Mouse (Mus musculus) gonadal fat pad, adult 2 months (tissue): ENCODE measurements around the gene Ssh1. TPM values are rescaled to one million over a fixed set of nuclear protein-coding genes. Genes with fewer than 3 reads are reported as not detected.

Experiments used
- DNase-seq: peaks from one replicate; pipeline ENCODE4 v3.0.0-alpha.2; 2012; ENCODE audit warnings: low read depth
- polyA plus RNA-seq: library from polyadenylated mRNA; depleted of rRNA; stranded (reverse); fragments of >200 nt; gene quantifications from 2 replicates; pipeline ENCODE4 v1.2.3, GENCODE M21; 2012

Gene Ssh1
- polyA plus RNA-seq, 1 experiment = 11.9 TPM

GRCm38 (mm10) chr5:113930648-113931609 is 62.8 kb downstream of the Ssh1 start:
- DNase-seq = no peak

- no peak for DNase-seq
Observed at GRCm38 (mm10) chr5:113929950-113930647, 63.6 kb downstream of the Ssh1 start.

- no peak for DNase-seq
Observed at GRCm38 (mm10) chr5:113929526-113929925, 64.2 kb downstream of the Ssh1 start.

GRCm38 (mm10) chr5:113924608-113925007 is 69.1 kb downstream of the Ssh1 start:
- no peak for DNase-seq

- DNase-seq = no peak
Observed at GRCm38 (mm10) chr5:113921310-113922166, 72.2 kb downstream of the Ssh1 start.

GRCm38 (mm10) chr5:113919060-113919459 is 74.6 kb downstream of the Ssh1 start:
- no peak for DNase-seq

GRCm38 (mm10) chr5:113918654-113919053 is 75.0 kb downstream of the Ssh1 start:
- DNase-seq = no peak

- no peak for DNase-seq
Observed at GRCm38 (mm10) chr5:113910705-113911104, 83.0 kb downstream of the Ssh1 start.

GRCm38 (mm10) chr5:113910065-113910701 is 83.5 kb downstream of the Ssh1 start:
- no peak for DNase-seq

GRCm38 (mm10) chr5:113908592-113909441 is 84.9 kb downstream of the Ssh1 start, which contains the start of gene Coro1c:
Gene Coro1c (minus strand): TSS chr5:113908758.
- DNase-seq = no peak

GRCm38 (mm10) chr5:113907786-113908567 is 85.7 kb downstream of the Ssh1 start:
- no peak for DNase-seq

- DNase-seq = no peak
Observed at GRCm38 (mm10) chr5:113906958-113907735, 86.5 kb downstream of the Ssh1 start.

- no peak for DNase-seq
Observed at GRCm38 (mm10) chr5:113904987-113905386, 88.7 kb downstream of the Ssh1 start.

GRCm38 (mm10) chr5:113902983-113903382 is 90.7 kb downstream of the Ssh1 start:
- DNase-seq = no peak

- no peak for DNase-seq
Observed at GRCm38 (mm10) chr5:113902017-113902416, 91.7 kb downstream of the Ssh1 start.

- DNase-seq = no peak
Observed at GRCm38 (mm10) chr5:113901074-113901571, 92.6 kb downstream of the Ssh1 start.

GRCm38 (mm10) chr5:113899543-113899942 is 94.2 kb downstream of the Ssh1 start:
- DNase-seq = no peak

- DNase-seq = no peak
Observed at GRCm38 (mm10) chr5:113892005-113892404, 101.7 kb downstream of the Ssh1 start.
